Mouse (Mus musculus) heart, embryonic 13.5 days (tissue): ENCODE results near the gene Upp2. TPM values are rescaled to one million over a fixed set of nuclear protein-coding genes. Genes with fewer than 3 reads are reported as not detected.

Experiments
- ATAC-seq: fragments of 200-750 bp; cut with Nextera tagmentation; 2 replicates; pipeline ENCODE4 v1.8.0; 2017; ENCODE audit warnings: moderate TSS enrichment; ENCODE audit not compliant: insufficient number of reproducible peaks, low FRiP score, low TSS enrichment; ENCODE audit errors: extremely low read depth
- H3K27ac ChIP-seq: fragments of 300-500 bp; sonication (generic); replicated peaks from 2 replicates; pipeline ENCODE4 v1.5.1; 2015; ENCODE audit warnings: moderate library complexity, mild to moderate bottlenecking, inconsistent platforms
- H3K27me3 ChIP-seq: fragments of 300-500 bp; sonication (generic); replicated peaks from 2 replicates; pipeline ENCODE4 v1.6.1; 2015; ENCODE audit warnings: mild to moderate bottlenecking, inconsistent platforms
- H3K36me3 ChIP-seq: fragments of 300-500 bp; sonication (generic); 2 replicates; pipeline ENCODE4 v1.6.1; 2015; ENCODE audit warnings: mild to moderate bottlenecking, inconsistent platforms
- H3K4me1 ChIP-seq: fragments of 300-500 bp; sonication (generic); 2 replicates; pipeline ENCODE4 v1.6.1; 2015; ENCODE audit warnings: inconsistent platforms
- H3K4me2 ChIP-seq: fragments of 300-500 bp; sonication (generic); 2 replicates; pipeline ENCODE4 v1.6.1; 2015; ENCODE audit warnings: inconsistent platforms, mild to moderate bottlenecking, moderate library complexity
- H3K4me3 ChIP-seq: fragments of 300-500 bp; sonication (generic); 2 replicates; pipeline ENCODE4 v1.5.1; 2015; ENCODE audit warnings: moderate library complexity, mild to moderate bottlenecking, inconsistent platforms
- H3K9ac ChIP-seq: fragments of 300-500 bp; sonication (generic); 2 replicates; pipeline ENCODE4 v1.6.1; 2015; ENCODE audit warnings: inconsistent platforms, mild to moderate bottlenecking, moderate library complexity
- H3K9me3 ChIP-seq: fragments of 300-500 bp; sonication (generic); 2 replicates; pipeline ENCODE4 v1.6.1; 2016; ENCODE audit warnings: inconsistent platforms
- WGBS: fragments of 180-500 bp; shearing (Covaris S2); methylation state at CpG from one replicate; pipeline ENCODE4 v1.1.7; 2015; ENCODE audit warnings: mixed read lengths; 5-methylcytosine and 5-hydroxymethylcytosine counted together
- polyA plus RNA-seq: library from polyadenylated mRNA; unstranded; fragments of >200 nt; fragmentation: Nextera tagmentation; extraction: Ambion mirVana; gene quantifications from 2 replicates; pipeline ENCODE4 v1.2.1, GENCODE M21; 2015

Upp2 gene
- polyA plus RNA-seq, 1 experiment from 2014 or later: 6.4 TPM

DNA sequence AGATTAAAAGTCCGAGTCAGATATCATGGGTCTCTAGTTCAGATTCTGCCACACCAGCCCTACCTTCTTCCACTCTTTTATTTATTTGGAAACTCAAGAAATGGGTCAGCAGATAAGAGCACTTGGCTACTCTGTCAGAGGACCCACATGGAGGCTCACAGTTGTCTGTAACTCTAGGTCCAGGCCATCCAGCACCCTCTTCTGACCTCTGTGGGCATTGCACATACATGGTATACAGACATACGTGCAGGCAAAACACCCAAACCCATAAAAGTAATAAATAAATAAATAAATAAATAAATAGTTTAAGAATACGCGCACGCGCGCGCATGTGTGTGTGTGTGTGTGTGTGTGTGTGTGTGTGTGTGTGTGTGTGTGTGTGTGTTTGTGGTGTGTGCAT lies 47.8 kb downstream of the Upp2 start:
- H3K4me1 ChIP-seq: no peaks in the 10 kb centered on the region
- ATAC-seq: no peak
- H3K27me3 ChIP-seq: no peaks in the 10 kb centered on the region
- no peaks in the 10 kb centered on the region for H3K36me3 ChIP-seq
- H3K9me3 ChIP-seq: no peaks in the 10 kb centered on the region
- H3K4me3 ChIP-seq: no peak overlapping the region
- WGBS: 92% methylated on average over 8 of the region's 8 CpGs
- H3K27ac ChIP-seq: no peak overlapping the region
- H3K4me2 ChIP-seq: no peak overlapping the region
- no peak overlapping the region for H3K9ac ChIP-seq

GRCm38 (mm10) chr2:58615766-58616165 lies 48.7 kb downstream of the Upp2 start:
- ATAC-seq: no peak
- H3K27ac ChIP-seq: no peak overlapping the region
- no peak overlapping the region for H3K4me2 ChIP-seq
- H3K4me1 ChIP-seq: no peaks in the 10 kb centered on the region
- no peaks in the 10 kb centered on the region for H3K36me3 ChIP-seq
- no peaks in the 10 kb centered on the region for H3K9me3 ChIP-seq
- 78% methylated on average over 5 of the region's 5 CpGs for WGBS
- H3K9ac ChIP-seq: no peak overlapping the region
- no peaks in the 10 kb centered on the region for H3K27me3 ChIP-seq
- no peak overlapping the region for H3K4me3 ChIP-seq

DNA sequence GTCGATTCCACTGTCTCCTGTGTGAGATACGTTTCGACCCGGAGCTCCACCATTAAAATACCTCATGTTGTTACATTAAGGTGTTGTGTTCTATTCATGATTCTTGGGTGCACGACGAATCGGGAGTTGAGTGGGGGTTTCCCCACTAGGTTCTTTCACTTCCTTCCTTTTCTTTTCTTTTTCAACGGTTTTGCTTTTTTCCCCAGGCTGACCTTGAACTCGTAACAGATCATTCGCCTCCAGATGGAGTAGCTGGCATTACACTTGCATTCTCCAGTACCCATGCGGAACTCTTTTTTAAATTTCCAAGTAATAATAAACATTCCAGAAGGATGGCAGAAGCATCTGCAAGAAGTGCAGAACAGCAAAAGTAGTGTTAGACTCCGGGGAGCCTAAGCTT lies 58.1 kb downstream of the Upp2 start:
- no peaks in the 10 kb centered on the region for H3K36me3 ChIP-seq
- H3K9me3 ChIP-seq: no peaks in the 10 kb centered on the region
- no peak overlapping the region for H3K4me2 ChIP-seq
- H3K27me3 ChIP-seq: no peaks in the 10 kb centered on the region
- peaks cover 7% of the 10 kb centered on the region for H3K4me1 ChIP-seq
- no peak overlapping the region for H3K27ac ChIP-seq
- H3K4me3 ChIP-seq: no peak overlapping the region
- no peak overlapping the region for H3K9ac ChIP-seq
- no peak for ATAC-seq
- 75% methylated on average over 12 of the region's 12 CpGs for WGBS

DNA sequence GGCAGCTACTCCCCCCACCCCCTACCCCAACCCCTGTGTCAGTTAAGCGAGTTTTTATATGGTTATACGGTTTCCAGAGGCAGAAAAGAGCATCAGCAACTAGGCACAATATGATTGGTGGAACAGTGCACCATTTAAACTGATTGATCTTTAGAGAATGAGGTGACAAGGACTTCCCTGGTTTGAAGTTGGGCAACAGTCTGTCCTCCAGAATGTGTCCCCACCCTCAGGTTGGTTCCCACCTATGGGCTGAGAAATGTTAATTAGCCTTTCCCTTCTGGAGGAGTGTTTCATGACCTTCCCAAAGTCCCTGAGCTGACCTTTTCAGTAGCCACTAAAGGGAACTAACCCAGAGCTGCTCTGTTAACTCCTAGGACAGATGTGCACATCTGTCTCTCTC lies 58.6 kb downstream of the Upp2 start:
- no peaks in the 10 kb centered on the region for H3K36me3 ChIP-seq
- H3K9me3 ChIP-seq: no peaks in the 10 kb centered on the region
- no peak for ATAC-seq
- no peak overlapping the region for H3K27ac ChIP-seq
- no peaks in the 10 kb centered on the region for H3K27me3 ChIP-seq
- H3K9ac ChIP-seq: no peak overlapping the region
- WGBS: 50% methylated on average over 2 of the region's 2 CpGs
- peaks cover 7% of the 10 kb centered on the region for H3K4me1 ChIP-seq
- H3K4me2 ChIP-seq: no peak overlapping the region
- no peak overlapping the region for H3K4me3 ChIP-seq

DNA sequence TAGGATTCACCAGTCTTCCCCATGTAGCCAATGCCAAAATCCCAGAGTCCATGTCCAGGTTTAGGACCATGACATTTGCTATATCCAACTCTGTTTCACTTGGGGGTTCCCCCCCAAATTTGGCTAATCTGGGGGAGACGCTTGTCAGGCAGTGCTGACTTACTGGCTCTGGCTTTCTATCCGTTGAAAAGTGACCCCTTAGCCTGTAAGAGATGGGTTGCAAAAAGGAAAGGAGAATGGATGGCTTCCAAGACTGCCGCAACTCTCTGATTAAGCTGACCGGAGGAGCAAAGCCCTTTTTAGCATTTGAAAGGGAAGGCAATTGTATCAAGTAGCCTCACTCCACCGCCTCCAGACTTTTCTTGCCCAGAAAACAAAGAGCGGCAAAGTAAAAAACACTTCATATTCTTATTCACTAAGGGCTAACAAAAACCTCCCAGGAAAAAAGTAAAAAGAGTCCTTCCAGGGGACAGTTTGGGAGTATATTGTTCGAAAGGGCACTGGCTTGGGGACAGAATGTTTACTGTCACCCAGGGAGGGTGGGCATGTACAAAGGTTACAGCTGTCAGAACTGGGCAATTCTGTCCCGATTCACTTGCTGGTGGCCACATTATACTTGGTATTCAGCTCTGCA lies 59.2 kb downstream of the Upp2 start:
- Histone ChIP-seq H3K9ac (no peak overlapping the region), H3K36me3 (no peaks in the 10 kb centered on the region), H3K4me3 (no peak overlapping the region), H3K4me1 (peaks cover 7% of the 10 kb centered on the region), H3K27ac (no peak overlapping the region), H3K9me3 (no peaks in the 10 kb centered on the region), H3K4me2 (no peak overlapping the region), H3K27me3 (no peaks in the 10 kb centered on the region)
- WGBS: 40% methylated on average over 8 of the region's 8 CpGs
- no peak for ATAC-seq

- Histone ChIP-seq H3K4me2 (no peak overlapping the region), H3K9me3 (no peaks in the 10 kb centered on the region), H3K4me3 (no peak overlapping the region), H3K9ac (no peak overlapping the region), H3K27me3 (no peaks in the 10 kb centered on the region), H3K27ac (no peak overlapping the region), H3K4me1 (peaks cover 7% of the 10 kb centered on the region), H3K36me3 (no peaks in the 10 kb centered on the region)
- WGBS: 37% methylated on average over 2 of the region's 2 CpGs
- ATAC-seq: no peak
Observed at GRCm38 (mm10) chr2:58627981-58628380, 60.9 kb downstream of the Upp2 start.

GRCm38 (mm10) chr2:58628993-58629392 lies 61.9 kb downstream of the Upp2 start:
- WGBS: 82% methylated on average over 3 of the region's 3 CpGs
- Histone ChIP-seq H3K27ac (no peak overlapping the region), H3K4me2 (no peak overlapping the region), H3K4me3 (no peak overlapping the region), H3K27me3 (no peaks in the 10 kb centered on the region), H3K9ac (no peak overlapping the region), H3K4me1 (peaks cover 7% of the 10 kb centered on the region), H3K9me3 (no peaks in the 10 kb centered on the region), H3K36me3 (no peaks in the 10 kb centered on the region)
- no peak for ATAC-seq

- Histone ChIP-seq H3K9ac (no peak overlapping the region), H3K36me3 (no peaks in the 10 kb centered on the region), H3K27me3 (no peaks in the 10 kb centered on the region), H3K4me2 (no peak overlapping the region), H3K4me1 (peaks cover 7% of the 10 kb centered on the region), H3K27ac (no peak overlapping the region), H3K9me3 (no peaks in the 10 kb centered on the region), H3K4me3 (no peak overlapping the region)
- ATAC-seq: no peak
- WGBS: 56% methylated on average over 7 of the region's 7 CpGs
Observed at GRCm38 (mm10) chr2:58629440-58629839, 62.3 kb downstream of the Upp2 start.

DNA sequence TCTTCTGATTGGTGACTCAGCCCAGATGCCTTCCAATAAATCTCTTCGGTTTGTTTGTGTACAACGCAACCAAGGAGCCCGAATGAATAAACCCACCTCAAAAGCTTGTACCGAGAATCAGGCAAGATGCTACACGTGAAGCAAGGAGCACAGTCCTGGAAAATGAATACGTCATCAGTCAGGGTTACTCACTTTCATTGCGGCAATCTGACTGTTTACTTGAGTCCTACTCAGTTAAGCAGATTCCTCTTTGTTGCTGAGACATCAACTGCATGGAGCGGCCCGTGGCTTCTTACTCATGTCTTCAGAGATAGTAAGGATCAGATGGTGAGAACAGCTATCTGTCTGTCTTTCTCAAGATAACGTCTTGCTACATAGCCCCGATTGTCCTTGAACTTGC lies 66.7 kb downstream of the Upp2 start:
- no peak overlapping the region for H3K9ac ChIP-seq
- no peak overlapping the region for H3K4me2 ChIP-seq
- ATAC-seq: no peak
- H3K9me3 ChIP-seq: no peaks in the 10 kb centered on the region
- no peaks in the 10 kb centered on the region for H3K4me1 ChIP-seq
- H3K27me3 ChIP-seq: no peaks in the 10 kb centered on the region
- H3K36me3 ChIP-seq: no peaks in the 10 kb centered on the region
- WGBS: 84% methylated on average over 11 of the region's 11 CpGs
- H3K27ac ChIP-seq: no peak overlapping the region
- H3K4me3 ChIP-seq: no peak overlapping the region

DNA sequence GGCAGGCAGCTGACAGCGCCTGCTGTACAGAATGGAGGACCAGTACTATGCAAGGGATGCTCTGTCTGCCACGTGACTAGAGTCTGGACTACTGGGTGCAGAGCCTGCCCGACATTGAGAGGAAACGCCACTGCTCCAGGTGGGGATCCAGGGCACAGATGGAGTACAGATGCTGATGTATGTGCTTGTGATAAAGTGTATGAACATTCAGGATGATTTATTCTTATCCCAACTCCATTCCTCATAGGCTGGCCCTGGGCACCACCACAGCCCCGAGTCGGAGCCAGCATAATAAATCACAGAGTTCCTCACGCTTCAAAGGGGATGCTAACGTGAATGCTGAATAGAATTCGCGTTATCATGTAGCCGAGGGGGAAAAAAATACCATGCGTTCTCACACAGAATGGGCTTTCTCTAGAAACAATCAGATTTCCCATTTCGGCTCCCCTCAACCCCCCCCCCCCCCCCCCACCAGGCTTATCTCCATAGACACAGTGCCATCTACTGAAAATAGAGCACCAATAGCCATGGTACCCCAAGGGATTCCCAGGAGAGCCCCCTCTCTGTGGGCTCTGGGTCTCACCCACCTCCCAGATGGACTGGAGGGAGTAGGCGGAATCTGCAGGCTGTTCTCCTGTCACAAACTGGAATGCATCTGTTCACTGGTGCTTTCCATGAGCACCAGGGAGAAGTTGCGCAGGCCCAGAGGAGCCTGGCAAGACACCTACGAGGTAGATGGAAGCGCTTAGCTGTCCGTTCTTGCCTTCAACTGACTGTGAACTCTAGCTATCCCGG lies 74.9 kb downstream of the Upp2 start:
- no peak for ATAC-seq
- no peak overlapping the region for H3K27ac ChIP-seq
- no peak overlapping the region for H3K9ac ChIP-seq
- H3K4me1 ChIP-seq: 0 out of 2 replicates have a peak, but pooled peaks cover 3% of the 10 kb centered on the region
- H3K27me3 ChIP-seq: no peaks in the 10 kb centered on the region
- whole genome bisulfite sequencing: 71% methylated on average over 19 of the region's 19 CpGs
- H3K4me3 ChIP-seq: no peak overlapping the region
- no peak overlapping the region for H3K4me2 ChIP-seq
- H3K36me3 ChIP-seq: no peaks in the 10 kb centered on the region
- no peaks in the 10 kb centered on the region for H3K9me3 ChIP-seq

- Histone ChIP-seq H3K4me2 (no peak overlapping the region), H3K4me1 (0 out of 2 replicates have a peak, but pooled peaks cover 3% of the 10 kb centered on the region), H3K9ac (no peak overlapping the region), H3K9me3 (no peaks in the 10 kb centered on the region), H3K27ac (no peak overlapping the region), H3K4me3 (no peak overlapping the region), H3K27me3 (no peaks in the 10 kb centered on the region), H3K36me3 (no peaks in the 10 kb centered on the region)
- WGBS: 87% methylated on average over 6 of the region's 6 CpGs
- ATAC-seq: no peak
Observed at GRCm38 (mm10) chr2:58645667-58646066, 78.6 kb downstream of the Upp2 start.

DNA sequence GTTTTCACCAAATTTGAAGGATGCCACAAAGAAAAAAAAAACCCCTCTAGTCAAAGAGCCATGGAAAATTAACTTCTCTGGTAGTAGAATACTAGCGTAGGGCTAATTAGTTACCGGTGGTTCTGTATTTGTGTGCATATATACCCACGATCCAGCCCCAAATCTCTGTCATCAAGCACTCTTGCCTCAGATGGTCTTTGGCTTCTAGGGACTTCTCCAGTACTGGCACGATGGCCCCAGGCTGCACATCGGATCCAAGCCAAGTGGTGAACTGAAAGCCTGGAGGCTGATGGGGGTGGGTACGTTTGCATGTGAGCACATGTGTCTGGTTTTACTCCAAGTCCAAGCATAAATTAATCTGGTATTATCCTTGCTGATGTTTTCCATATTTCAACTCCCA lies 88.1 kb downstream of the Upp2 start:
- 87% methylated on average over 6 of the region's 6 CpGs for WGBS
- ATAC-seq: no peak
- Histone ChIP-seq H3K4me3 (no peak overlapping the region), H3K4me1 (no peaks in the 10 kb centered on the region), H3K36me3 (no peaks in the 10 kb centered on the region), H3K27me3 (no peaks in the 10 kb centered on the region), H3K9ac (no peak overlapping the region), H3K27ac (no peak overlapping the region), H3K9me3 (no peaks in the 10 kb centered on the region; the same call in 1 of the 2 replicates), H3K4me2 (no peak overlapping the region)
